Mouse (Mus musculus): Measurements from ENCODE around the gene Nfam1. TPM values are rescaled to one million over a fixed set of nuclear protein-coding genes. Genes with fewer than 3 reads are reported as not detected.

Gene Nfam1
- polyA plus RNA-seq, 1 experiment from 2014 or later, result 2.4 TPM

DNA sequence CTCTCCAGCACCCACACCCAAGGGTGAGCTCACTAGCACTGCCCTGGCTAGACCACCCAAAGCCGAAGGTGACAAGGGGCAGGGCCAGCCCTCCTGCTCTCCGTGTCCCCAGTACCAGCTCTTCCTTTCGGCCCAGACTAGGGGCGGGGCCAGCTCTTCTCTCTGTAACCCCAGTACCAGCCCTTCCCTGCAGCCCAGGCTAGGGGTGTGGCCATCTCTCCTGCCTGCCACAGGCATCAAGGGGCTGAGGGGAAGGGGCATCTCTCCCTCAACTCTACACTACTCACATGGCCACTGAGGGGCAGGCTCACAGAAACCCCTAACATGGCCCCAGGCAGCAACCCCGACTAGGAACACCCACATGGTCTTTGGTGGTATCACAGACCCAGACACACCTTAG lies 28.6 kb upstream of the Nfam1 start:
- H3K9ac ChIP-seq (replicated peaks; ENCODE audit: low read length), result no peak overlapping the region
- H3K27me3 ChIP-seq (ENCODE audit: control insufficient read depth, insufficient read depth, low read length), result no peaks in the 10 kb centered on the region
- WGBS, result 16% methylated on average over 5 of the region's 5 CpGs
- ATAC-seq (replicated peaks; ENCODE audit: insufficient number of reproducible peaks, low FRiP score, low TSS enrichment, low read depth) (peak; percentile 65; the same call in 1 of the 2 replicates), DNase-seq (ENCODE audit: low spot score) (no peak)
- no peak overlapping the region for H3K4me2 ChIP-seq (ENCODE audit: low read depth, low read length)
- H3K9me3 ChIP-seq (replicated peaks; ENCODE audit: control insufficient read depth, low read length), result no peaks in the 10 kb centered on the region; the same call in 1 of the 2 replicates
- H3K4me1 ChIP-seq (ENCODE audit: control insufficient read depth, insufficient read depth, low read length), result no peaks in the 10 kb centered on the region
- H3K27ac ChIP-seq (replicated peaks; ENCODE audit: low read depth, low read length), result no peak overlapping the region
- no peak overlapping the region for H3K4me3 ChIP-seq (ENCODE audit: low read depth, low read length)
- no peaks in the 10 kb centered on the region for H3K36me3 ChIP-seq (replicated peaks; ENCODE audit: control insufficient read depth, insufficient read depth, low read depth, low read length)

DNA sequence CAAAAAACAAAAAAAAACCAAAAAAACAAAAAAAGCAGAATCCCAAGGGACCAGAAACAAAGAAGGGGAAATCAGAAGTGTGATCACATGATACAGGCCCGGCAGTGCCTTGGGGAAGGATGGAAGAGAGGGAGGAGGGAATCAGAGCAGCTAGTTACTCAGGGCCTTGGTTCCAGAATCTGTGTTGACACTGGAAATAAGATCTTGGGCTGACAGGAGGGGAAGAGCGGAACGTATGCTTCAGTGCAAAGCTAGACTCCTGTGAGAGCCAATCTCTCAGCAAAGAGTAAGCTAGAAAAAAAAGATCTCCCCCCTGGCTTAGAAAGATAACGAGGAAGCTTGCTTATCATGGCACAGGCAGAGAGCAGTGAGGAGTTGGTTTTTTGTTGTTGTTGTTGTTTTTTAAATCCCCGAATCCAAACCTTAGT lies 26.1 kb upstream of the Nfam1 start:
- no peak for ATAC-seq (replicated peaks; ENCODE audit: insufficient number of reproducible peaks, low FRiP score, low TSS enrichment, low read depth)
- 26% methylated on average over 5 of the region's 5 CpGs for WGBS
- Histone ChIP-seq H3K4me1 (ENCODE audit: control insufficient read depth, insufficient read depth, low read length) (no peaks in the 10 kb centered on the region), H3K27ac (replicated peaks; ENCODE audit: low read depth, low read length) (no peak overlapping the region), H3K36me3 (replicated peaks; ENCODE audit: control insufficient read depth, insufficient read depth, low read depth, low read length) (no peaks in the 10 kb centered on the region), H3K9me3 (replicated peaks; ENCODE audit: control insufficient read depth, low read length) (no peaks in the 10 kb centered on the region; the same call in 1 of the 2 replicates), H3K4me3 (ENCODE audit: low read depth, low read length) (no peak overlapping the region), H3K9ac (replicated peaks; ENCODE audit: low read length) (no peak overlapping the region), H3K27me3 (ENCODE audit: control insufficient read depth, insufficient read depth, low read length) (no peaks in the 10 kb centered on the region), H3K4me2 (ENCODE audit: low read depth, low read length) (no peak overlapping the region)
- DNase-seq (ENCODE audit: low spot score), result peak; percentile 60

DNA sequence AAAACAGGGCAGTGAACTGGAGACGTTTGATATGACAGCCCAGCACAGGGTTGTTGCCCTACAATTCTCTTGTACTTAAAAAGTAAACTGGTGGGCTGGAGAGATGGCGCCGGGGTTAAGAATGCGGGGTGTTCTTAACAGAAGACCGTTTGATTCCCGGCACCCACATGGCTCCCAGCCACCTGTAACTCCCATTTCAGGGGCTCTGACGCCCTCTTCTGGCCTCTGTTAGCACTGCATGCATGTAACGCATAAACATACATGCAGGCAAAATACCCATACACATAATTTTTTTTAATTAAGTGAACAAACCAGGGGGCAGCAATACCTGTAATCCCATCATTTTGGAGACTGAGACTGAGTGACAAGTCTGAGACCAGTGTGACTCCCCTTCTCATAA lies 24.4 kb upstream of the Nfam1 start:
- Histone ChIP-seq H3K9me3 (replicated peaks; ENCODE audit: control insufficient read depth, low read length) (no peaks in the 10 kb centered on the region; the same call in 1 of the 2 replicates), H3K36me3 (replicated peaks; ENCODE audit: control insufficient read depth, insufficient read depth, low read depth, low read length) (no peaks in the 10 kb centered on the region), H3K4me1 (ENCODE audit: control insufficient read depth, insufficient read depth, low read length) (no peaks in the 10 kb centered on the region), H3K27ac (replicated peaks; ENCODE audit: low read depth, low read length) (no peak overlapping the region), H3K4me3 (ENCODE audit: low read depth, low read length) (no peak overlapping the region), H3K27me3 (ENCODE audit: control insufficient read depth, insufficient read depth, low read length) (no peaks in the 10 kb centered on the region), H3K4me2 (ENCODE audit: low read depth, low read length) (no peak overlapping the region), H3K9ac (replicated peaks; ENCODE audit: low read length) (no peak overlapping the region)
- WGBS, result 72% methylated on average over 8 of the region's 8 CpGs
- no peak for ATAC-seq (replicated peaks; ENCODE audit: insufficient number of reproducible peaks, low FRiP score, low TSS enrichment, low read depth)
- no peak for DNase-seq (ENCODE audit: low spot score)

DNA sequence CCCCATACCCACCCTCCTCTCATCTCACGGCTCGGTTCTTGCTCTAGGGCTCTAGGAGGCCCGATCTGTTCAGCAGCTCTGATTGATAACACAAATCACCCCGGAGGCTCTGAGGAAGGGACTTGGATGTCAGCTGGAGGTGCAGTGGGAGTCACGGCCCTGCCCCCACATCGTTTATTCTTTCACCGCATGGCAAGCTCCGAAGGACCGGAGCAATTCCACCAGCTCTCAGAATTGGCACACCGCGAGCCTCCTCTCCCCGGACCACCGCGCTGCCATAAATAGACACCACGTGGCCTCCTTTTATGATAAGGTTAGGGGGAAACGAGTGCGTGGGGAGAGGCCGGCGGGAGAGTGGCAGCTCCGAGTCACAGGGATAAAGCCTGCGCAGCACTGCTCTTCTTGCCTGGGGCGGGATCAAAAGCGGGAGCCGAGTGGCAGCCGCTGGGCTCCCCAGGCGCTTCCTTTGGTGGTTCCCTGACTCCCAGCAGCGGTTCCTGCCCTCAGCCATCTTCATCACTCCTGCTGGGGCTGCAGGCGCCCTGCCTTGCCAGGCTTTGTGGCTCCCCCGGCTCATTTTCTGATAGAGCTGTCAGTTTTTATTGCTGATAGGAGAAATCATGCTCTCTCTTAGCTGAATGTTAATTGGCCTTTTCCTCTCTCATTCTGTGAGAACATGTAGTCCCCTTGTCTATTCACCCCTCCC lies 23.4 kb upstream of the Nfam1 start:
- Histone ChIP-seq H3K9me3 (replicated peaks; ENCODE audit: control insufficient read depth, low read length) (no peaks in the 10 kb centered on the region; the same call in 1 of the 2 replicates), H3K36me3 (replicated peaks; ENCODE audit: control insufficient read depth, insufficient read depth, low read depth, low read length) (no peaks in the 10 kb centered on the region), H3K4me3 (ENCODE audit: low read depth, low read length) (peak overlapping the region; percentile 28), H3K27me3 (ENCODE audit: control insufficient read depth, insufficient read depth, low read length) (no peaks in the 10 kb centered on the region), H3K4me1 (ENCODE audit: control insufficient read depth, insufficient read depth, low read length) (no peaks in the 10 kb centered on the region), H3K9ac (replicated peaks; ENCODE audit: low read length) (peak overlapping the region; percentile 58), H3K4me2 (ENCODE audit: low read depth, low read length) (peak overlapping the region; percentile 57), H3K27ac (replicated peaks; ENCODE audit: low read depth, low read length) (no peak overlapping the region)
- 0% methylated on average over 29 of the region's 29 CpGs for WGBS
- DNase-seq (ENCODE audit: low spot score) (peak; percentile 43), ATAC-seq (replicated peaks; ENCODE audit: insufficient number of reproducible peaks, low FRiP score, low TSS enrichment, low read depth) (peak; percentile 42; the same call in 1 of the 2 replicates)

DNA sequence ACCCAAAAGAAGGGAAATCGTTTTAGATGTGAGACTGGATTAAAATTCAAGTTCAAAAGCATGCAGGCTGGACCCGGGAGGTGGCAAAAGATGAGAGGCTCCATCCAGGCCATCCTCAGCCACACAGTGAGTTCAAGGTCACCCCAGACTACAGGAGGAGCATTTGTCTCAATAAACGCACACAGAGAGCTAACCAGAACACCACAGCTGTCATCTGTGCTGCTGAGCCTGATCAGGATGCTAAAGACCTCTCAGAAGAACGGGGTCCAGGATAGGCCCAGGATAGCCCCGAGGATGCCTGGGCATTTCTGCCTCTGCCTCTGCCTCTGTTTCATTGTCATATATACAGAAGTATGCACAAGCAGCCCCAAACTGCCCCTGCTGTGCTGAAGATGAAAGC lies 22.5 kb upstream of the Nfam1 start:
- Histone ChIP-seq H3K9ac (replicated peaks; ENCODE audit: low read length) (no peak overlapping the region), H3K4me1 (ENCODE audit: control insufficient read depth, insufficient read depth, low read length) (no peaks in the 10 kb centered on the region), H3K4me3 (ENCODE audit: low read depth, low read length) (no peak overlapping the region), H3K9me3 (replicated peaks; ENCODE audit: control insufficient read depth, low read length) (no peaks in the 10 kb centered on the region; the same call in 1 of the 2 replicates), H3K4me2 (ENCODE audit: low read depth, low read length) (no peak overlapping the region), H3K27ac (replicated peaks; ENCODE audit: low read depth, low read length) (no peak overlapping the region), H3K36me3 (replicated peaks; ENCODE audit: control insufficient read depth, insufficient read depth, low read depth, low read length) (no peaks in the 10 kb centered on the region), H3K27me3 (ENCODE audit: control insufficient read depth, insufficient read depth, low read length) (no peaks in the 10 kb centered on the region)
- DNase-seq (ENCODE audit: low spot score) (no peak), ATAC-seq (replicated peaks; ENCODE audit: insufficient number of reproducible peaks, low FRiP score, low TSS enrichment, low read depth) (no peak)
- WGBS, result 44% methylated on average over 5 of the region's 5 CpGs

DNA sequence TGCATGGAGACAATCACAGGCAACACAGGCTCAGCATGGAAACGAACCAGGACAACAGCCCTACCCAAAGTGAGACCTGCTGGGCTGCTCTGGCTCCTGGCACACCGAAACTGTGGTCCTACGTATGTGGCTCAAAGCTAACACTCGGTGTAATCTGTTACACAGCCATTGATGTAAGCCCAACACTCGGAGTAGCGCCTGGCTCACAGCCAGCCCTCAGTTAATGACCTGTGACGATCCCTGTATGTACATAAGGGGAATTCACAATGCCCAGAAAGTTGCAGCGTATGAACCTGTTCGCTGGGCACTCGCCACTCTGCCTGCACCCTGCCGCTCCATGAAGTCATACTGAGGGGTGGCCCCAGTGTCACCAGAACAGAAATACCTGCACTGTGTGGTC lies 20.2 kb upstream of the Nfam1 start:
- Histone ChIP-seq H3K36me3 (replicated peaks; ENCODE audit: control insufficient read depth, insufficient read depth, low read depth, low read length) (no peaks in the 10 kb centered on the region), H3K27me3 (ENCODE audit: control insufficient read depth, insufficient read depth, low read length) (no peaks in the 10 kb centered on the region), H3K27ac (replicated peaks; ENCODE audit: low read depth, low read length) (no peak overlapping the region), H3K9me3 (replicated peaks; ENCODE audit: control insufficient read depth, low read length) (no peaks in the 10 kb centered on the region; the same call in 1 of the 2 replicates), H3K4me1 (ENCODE audit: control insufficient read depth, insufficient read depth, low read length) (no peaks in the 10 kb centered on the region), H3K9ac (replicated peaks; ENCODE audit: low read length) (no peak overlapping the region; the same call in 1 of the 2 replicates), H3K4me3 (ENCODE audit: low read depth, low read length) (no peak overlapping the region), H3K4me2 (ENCODE audit: low read depth, low read length) (no peak overlapping the region)
- DNase-seq (ENCODE audit: low spot score) (no peak), ATAC-seq (replicated peaks; ENCODE audit: insufficient number of reproducible peaks, low FRiP score, low TSS enrichment, low read depth) (no peak)
- WGBS, result 61% methylated on average over 11 of the region's 11 CpGs

DNA sequence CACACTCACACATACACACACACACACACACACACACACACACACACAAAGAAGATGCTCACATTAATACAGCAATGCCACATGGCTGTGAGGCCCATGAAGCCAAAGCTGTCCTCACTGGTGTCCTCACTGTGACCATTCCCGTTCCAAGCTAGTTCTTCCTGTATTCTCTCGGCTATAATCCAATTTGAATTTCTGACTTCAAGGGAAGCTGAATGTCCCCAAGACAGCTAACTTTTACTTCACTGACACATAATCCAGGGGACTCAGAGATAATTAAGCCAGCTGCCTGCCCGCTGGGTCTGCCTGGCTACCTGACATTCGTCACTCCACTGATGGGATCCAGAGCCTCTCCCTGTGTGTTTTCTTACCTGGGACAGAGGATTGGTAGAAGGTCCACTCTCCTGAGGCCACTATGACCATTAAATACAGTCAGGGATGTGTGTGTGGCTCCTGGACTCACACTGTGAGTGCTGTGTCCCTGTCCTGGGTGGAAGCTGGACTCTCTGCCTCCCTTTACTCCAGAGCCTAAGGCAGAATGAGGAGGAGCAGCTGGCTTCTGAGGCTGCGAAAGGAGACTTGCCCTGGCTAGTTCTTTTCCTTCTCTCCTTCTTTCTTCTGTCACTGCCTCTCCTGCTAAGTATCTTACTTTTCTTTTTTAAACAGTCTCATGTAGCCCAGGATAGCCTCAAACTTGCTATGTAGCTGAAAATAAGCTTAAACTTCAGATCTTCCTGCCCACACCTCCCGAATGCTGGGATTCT lies 19.4 kb upstream of the Nfam1 start:
- WGBS, result 52% methylated on average over 6 of the region's 6 CpGs
- Histone ChIP-seq H3K4me3 (ENCODE audit: low read depth, low read length) (no peak overlapping the region), H3K27ac (replicated peaks; ENCODE audit: low read depth, low read length) (no peak overlapping the region), H3K36me3 (replicated peaks; ENCODE audit: control insufficient read depth, insufficient read depth, low read depth, low read length) (no peaks in the 10 kb centered on the region), H3K9ac (replicated peaks; ENCODE audit: low read length) (no peak overlapping the region), H3K4me1 (ENCODE audit: control insufficient read depth, insufficient read depth, low read length) (no peaks in the 10 kb centered on the region), H3K9me3 (replicated peaks; ENCODE audit: control insufficient read depth, low read length) (no peaks in the 10 kb centered on the region; the same call in 1 of the 2 replicates), H3K27me3 (ENCODE audit: control insufficient read depth, insufficient read depth, low read length) (no peaks in the 10 kb centered on the region), H3K4me2 (ENCODE audit: low read depth, low read length) (no peak overlapping the region)
- ATAC-seq (replicated peaks; ENCODE audit: insufficient number of reproducible peaks, low FRiP score, low TSS enrichment, low read depth) (no peak), DNase-seq (ENCODE audit: low spot score) (no peak)

DNA sequence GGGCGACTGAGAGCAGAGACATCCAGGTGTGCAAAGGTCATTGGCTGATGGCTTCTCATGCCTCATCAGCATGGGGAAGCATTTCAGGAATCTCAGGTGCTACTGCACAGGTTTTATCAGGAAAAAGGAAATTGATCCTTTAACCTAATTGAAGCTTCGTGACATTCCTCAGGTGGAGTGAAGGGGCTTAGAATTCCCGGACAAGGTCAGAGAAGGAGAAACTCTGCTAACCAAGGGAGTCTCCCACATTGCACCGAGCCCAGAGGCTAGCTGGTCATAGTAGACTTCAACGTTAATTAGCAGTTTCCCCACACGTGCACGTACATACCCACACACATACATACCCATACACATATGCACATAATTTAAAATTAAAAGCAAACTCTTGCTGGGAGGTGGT lies 13.6 kb upstream of the Nfam1 start:
- Histone ChIP-seq H3K4me3 (ENCODE audit: low read depth, low read length) (no peak overlapping the region), H3K4me1 (ENCODE audit: control insufficient read depth, insufficient read depth, low read length) (0 out of 2 replicates have a peak, but pooled peaks cover 3% of the 10 kb centered on the region), H3K4me2 (ENCODE audit: low read depth, low read length) (no peak overlapping the region), H3K27ac (replicated peaks; ENCODE audit: low read depth, low read length) (no peak overlapping the region), H3K9ac (replicated peaks; ENCODE audit: low read length) (no peak overlapping the region), H3K9me3 (replicated peaks; ENCODE audit: control insufficient read depth, low read length) (no peaks in the 10 kb centered on the region; the same call in 1 of the 2 replicates), H3K36me3 (replicated peaks; ENCODE audit: control insufficient read depth, insufficient read depth, low read depth, low read length) (no peaks in the 10 kb centered on the region), H3K27me3 (ENCODE audit: control insufficient read depth, insufficient read depth, low read length) (no peaks in the 10 kb centered on the region)
- ATAC-seq (replicated peaks; ENCODE audit: insufficient number of reproducible peaks, low FRiP score, low TSS enrichment, low read depth) (no peak), DNase-seq (ENCODE audit: low spot score) (no peak)
- WGBS, result 76% methylated on average over 7 of the region's 7 CpGs

Measured in embryonic facial prominence, embryonic 11.5 days (tissue).